Mouse (Mus musculus) E14TG2a.4 (cell line): Measurements from ENCODE around the gene Pkn2.

Source experiments
- H3K27me3 ChIP-seq: 2 replicates; pipeline ENCODE4 v1.6.1; 2014; ENCODE audit warnings: low read length, control low read depth; ENCODE audit not compliant: insufficient read depth
- H3K36me3 ChIP-seq: 2 replicates; pipeline ENCODE4 v1.6.1; 2014; ENCODE audit warnings: low read length, control low read depth; ENCODE audit not compliant: insufficient read depth
- H3K4me1 ChIP-seq: replicated peaks from 2 replicates; pipeline ENCODE4 v1.6.1; 2014; ENCODE audit warnings: low read depth, low read length, control low read depth
- H3K4me3 ChIP-seq: replicated peaks from 2 replicates; pipeline ENCODE4 v1.5.1; 2014; ENCODE audit warnings: mild to moderate bottlenecking, low read length
- H3K9me3 ChIP-seq: 2 replicates; pipeline ENCODE4 v1.6.1; 2014; ENCODE audit warnings: low read length, control low read depth
- CTCF ChIP-seq: conservative IDR thresholded peaks from 2 replicates; pipeline ENCODE4 v1.5.1; 2014; ENCODE audit warnings: low read length
- NANOG ChIP-seq: IDR thresholded peaks from 2 replicates; pipeline ENCODE4 v1.6.1; 2014; ENCODE audit warnings: borderline replicate concordance, low read length, mixed read lengths
- POU5F1 ChIP-seq: IDR thresholded peaks from 2 replicates; pipeline ENCODE4 v1.6.1; 2014; ENCODE audit warnings: low read length, borderline replicate concordance

Pkn2 gene

DNA sequence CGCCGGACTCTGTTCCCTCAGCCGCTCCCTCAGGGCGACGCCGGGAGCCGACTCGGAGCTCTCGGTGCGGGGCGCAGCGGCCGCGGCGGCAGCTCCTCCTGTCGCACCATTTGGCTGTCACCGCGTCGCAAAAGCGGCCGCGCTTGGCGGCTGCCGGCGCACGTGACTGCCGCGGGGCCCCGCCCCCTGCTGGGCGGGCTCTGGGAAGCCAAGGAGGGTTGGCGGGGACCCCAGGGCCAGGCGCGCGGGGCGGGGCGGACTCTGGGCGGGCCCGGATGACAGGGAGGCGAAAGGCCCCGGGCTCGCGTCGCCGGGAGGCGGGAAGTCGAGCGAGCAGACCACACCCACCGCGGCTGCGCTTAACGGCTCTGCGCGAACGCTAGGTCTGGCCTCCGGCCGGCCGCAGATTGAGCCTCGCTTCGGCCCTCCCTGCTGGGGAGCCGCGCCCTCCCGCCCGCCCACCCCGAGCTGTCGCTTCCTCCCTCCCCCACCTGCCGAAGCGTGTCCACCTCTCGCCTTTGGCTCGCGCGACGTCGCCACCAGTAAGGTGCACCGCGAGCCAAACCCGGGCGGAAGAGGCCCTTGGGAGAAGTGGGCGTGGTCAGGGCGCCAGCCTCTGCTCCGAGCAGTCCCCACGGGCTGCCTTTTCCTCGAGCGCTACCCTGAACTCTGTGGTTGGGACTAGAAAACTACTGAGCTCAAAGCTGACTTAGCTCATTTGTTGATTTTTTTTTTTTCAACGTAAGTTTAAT is at the start of gene Pkn2:
TSS of gene Pkn2 (minus strand) at position 133 of the 752 bp plus-strand sequence.
- TF ChIP-seq POU5F1: no peak
- no peak for TF ChIP-seq NANOG
- no peak for TF ChIP-seq CTCF
- Histone ChIP-seq H3K36me3 (0 out of 2 replicates have a peak, but pooled peaks cover 3% of the 10 kb centered on the region), H3K4me1 (peaks cover 36% of the 10 kb centered on the region), H3K4me3 (peak within 1 kb of the TSS; percentile 98), H3K27me3 (no peaks in the 10 kb centered on the region), H3K9me3 (no peaks in the 10 kb centered on the region)

DNA sequence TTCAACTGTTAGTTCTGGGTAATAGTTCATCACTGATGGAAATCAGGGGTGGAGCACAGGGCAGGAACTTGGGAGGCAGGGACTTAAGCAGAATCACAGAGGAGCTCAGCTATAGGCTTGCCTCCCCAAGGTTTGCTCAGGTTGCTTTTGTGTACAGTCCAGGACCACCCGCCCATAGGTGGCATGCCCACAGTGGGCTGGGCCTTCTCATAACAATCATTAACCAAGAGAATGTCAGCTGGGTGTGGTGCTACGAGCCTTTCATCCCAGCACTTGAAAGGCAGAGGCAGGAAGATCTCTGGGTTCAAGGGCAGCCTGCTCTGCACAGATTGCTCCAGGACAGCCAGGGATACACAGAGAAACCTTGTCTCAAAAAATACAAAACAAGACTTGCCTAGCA is 48.1 kb upstream of the Pkn2 start:
- Histone ChIP-seq H3K4me3 (no peak overlapping the region), H3K36me3 (no peaks in the 10 kb centered on the region), H3K27me3 (no peaks in the 10 kb centered on the region), H3K4me1 (peaks cover 12% of the 10 kb centered on the region; the same call in 1 of the 2 replicates), H3K9me3 (no peaks in the 10 kb centered on the region)
- TF ChIP-seq CTCF: no peak
- no peak for TF ChIP-seq NANOG
- TF ChIP-seq POU5F1: no peak

DNA sequence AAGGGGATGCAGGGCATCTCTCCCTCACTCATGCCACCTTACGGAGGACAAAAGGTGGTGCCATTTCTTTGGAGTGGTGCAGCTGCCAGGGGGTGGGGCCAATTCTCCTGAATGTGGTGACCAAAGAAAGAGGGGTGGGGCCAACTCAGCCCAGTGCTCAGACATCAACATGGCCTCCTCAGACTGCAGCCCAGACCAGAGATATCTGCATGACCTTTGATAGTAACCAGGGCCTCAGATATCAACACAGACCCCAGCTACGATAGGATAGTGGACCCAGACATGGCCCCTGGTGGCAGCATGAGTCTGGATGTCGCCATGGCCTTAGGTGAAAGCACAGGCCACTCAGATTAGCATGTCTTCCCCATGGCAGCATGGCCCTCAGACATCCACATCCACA is 45.5 kb upstream of the Pkn2 start:
- TF ChIP-seq NANOG (no peak), POU5F1 (no peak), CTCF (no peak)
- Histone ChIP-seq H3K36me3 (no peaks in the 10 kb centered on the region), H3K4me1 (peaks cover 15% of the 10 kb centered on the region; the same call in 1 of the 2 replicates), H3K4me3 (no peak overlapping the region), H3K9me3 (no peaks in the 10 kb centered on the region), H3K27me3 (no peaks in the 10 kb centered on the region)

DNA sequence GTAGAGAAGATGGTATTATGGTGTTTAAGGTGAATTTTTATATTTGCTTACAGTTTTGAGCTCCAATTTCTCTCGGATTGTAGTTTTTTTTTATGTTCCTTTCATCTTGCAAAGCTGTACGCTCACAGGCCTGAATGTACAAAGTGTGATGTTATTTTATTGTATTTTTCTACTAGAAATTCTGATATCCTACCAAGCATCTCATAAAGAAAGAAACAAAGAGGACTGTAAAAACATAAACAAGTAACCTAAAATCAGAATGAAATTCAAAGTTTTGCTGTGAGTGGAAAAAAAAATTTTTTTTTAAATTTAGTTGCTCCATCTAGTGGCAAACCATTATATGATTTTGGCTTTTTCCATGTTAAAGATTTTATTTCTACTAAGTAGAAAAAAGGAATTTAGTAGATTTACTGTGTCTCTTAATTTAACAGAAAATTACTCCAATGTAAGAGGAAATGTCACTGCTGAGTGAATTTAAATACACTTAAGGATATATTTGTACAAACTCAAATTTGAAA is 43.1 kb upstream of the Pkn2 start:
- Histone ChIP-seq H3K36me3 (no peaks in the 10 kb centered on the region), H3K4me3 (no peak overlapping the region), H3K4me1 (peaks cover 5% of the 10 kb centered on the region; the same call in 1 of the 2 replicates), H3K27me3 (0 out of 2 replicates have a peak, but pooled peaks cover 3% of the 10 kb centered on the region), H3K9me3 (no peaks in the 10 kb centered on the region)
- no peak for TF ChIP-seq NANOG
- TF ChIP-seq POU5F1: no peak
- TF ChIP-seq CTCF: no peak; the same call in 1 of the 2 replicates

DNA sequence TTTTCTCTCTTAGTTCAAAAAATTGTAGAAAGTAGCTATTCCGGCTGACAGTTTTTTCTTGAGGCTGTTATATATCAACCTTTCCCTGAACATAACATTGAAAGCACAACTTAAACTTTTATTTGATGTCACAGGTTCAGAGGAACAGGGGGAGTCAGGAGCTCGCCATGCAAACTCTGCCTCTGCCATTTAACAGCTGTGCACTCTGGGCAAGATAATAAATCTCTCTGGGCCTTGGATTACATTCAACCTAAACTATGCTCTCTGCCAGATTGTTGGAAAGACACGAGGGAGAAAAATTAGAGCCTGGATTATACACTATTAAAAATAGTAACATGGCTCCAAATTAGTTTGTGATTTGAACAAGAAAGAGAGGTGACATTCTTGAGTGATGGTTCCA is 37.3 kb upstream of the Pkn2 start:
- no peaks in the 10 kb centered on the region for H3K9me3 ChIP-seq
- TF ChIP-seq NANOG (no peak), CTCF (no peak), POU5F1 (no peak)
- H3K36me3 ChIP-seq: no peaks in the 10 kb centered on the region
- no peak overlapping the region for H3K4me3 ChIP-seq
- H3K27me3 ChIP-seq: 0 out of 2 replicates have a peak, but pooled peaks cover 3% of the 10 kb centered on the region
- no peaks in the 10 kb centered on the region for H3K4me1 ChIP-seq

DNA sequence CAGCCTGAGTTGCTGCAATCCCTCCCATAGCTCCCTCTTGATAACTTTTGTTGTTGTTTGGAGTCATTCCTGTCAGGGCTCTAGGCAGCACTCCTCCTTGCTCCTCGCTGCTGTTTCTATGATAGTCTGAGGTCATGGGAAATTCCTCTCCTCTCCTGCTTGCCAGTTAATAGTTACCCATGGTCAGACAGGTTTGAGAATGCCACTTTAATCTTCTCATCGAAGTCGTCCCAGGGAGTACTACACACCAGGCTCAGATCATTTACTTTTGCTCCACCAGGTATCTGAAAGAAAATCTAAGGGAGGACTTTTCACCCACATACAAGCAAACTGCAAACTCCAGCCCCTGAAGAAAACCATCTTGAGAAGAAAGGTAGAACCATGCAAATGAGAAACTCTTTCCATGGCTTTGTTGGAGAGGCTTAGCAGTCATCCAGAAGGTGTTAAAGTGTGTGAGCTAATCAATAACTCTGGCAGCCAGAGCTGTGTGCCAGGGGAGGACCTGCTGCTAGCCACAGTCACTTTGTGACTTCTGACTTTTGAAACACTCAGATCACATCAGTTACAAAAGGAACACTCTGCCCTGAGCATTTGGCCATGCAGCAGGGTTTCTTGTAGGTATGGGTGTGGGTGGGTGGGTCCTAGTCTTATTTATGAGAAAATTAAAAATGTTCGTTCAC is 36.1 kb upstream of the Pkn2 start:
- H3K27me3 ChIP-seq: 0 out of 2 replicates have a peak, but pooled peaks cover 3% of the 10 kb centered on the region
- no peak overlapping the region for H3K4me3 ChIP-seq
- no peaks in the 10 kb centered on the region for H3K9me3 ChIP-seq
- no peaks in the 10 kb centered on the region for H3K36me3 ChIP-seq
- no peak for TF ChIP-seq POU5F1
- TF ChIP-seq CTCF: no peak
- no peak for TF ChIP-seq NANOG
- H3K4me1 ChIP-seq: no peaks in the 10 kb centered on the region

DNA sequence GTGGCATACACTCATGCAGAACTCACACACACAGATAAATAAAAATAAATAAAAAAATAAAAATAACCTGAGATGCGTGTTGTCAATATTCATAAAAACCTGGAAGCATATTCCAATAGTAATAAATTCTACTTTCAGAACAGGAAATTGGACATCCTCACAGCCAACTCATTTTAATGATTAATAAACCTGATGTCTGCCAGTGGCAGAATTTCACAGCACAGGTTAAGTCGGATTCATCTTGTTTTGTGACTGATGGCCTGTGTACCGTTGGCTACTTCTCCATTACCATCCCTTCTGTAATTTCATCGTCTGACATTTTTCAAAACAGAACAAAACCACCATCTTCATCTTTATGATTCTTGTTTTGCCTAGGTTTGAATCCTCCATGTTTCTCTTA is 35.4 kb upstream of the Pkn2 start:
- H3K4me1 ChIP-seq: no peaks in the 10 kb centered on the region
- H3K27me3 ChIP-seq: 0 out of 2 replicates have a peak, but pooled peaks cover 3% of the 10 kb centered on the region
- no peak overlapping the region for H3K4me3 ChIP-seq
- no peaks in the 10 kb centered on the region for H3K36me3 ChIP-seq
- TF ChIP-seq NANOG (no peak), POU5F1 (no peak), CTCF (no peak)
- no peaks in the 10 kb centered on the region for H3K9me3 ChIP-seq

DNA sequence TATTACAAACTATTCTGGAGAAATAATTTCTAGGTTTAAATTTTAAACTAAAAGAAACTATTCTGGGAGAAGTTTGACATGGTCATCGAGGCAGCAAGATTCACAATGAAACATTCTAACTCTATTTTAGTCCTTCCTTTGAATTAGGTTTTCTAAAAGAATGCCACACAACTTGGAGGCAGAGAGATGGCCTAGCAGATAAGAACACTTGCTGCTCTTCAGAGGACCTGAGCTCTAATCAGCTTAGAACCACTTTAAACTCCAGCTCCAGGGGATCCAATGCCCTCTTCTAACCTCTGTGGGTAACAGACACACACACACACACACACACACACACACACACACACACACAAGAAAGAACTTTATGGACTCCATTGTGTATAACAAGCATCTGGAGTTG is 31.5 kb upstream of the Pkn2 start:
- no peak for TF ChIP-seq POU5F1
- no peak for TF ChIP-seq NANOG
- TF ChIP-seq CTCF: no peak

More for the DNA sequence above, 31.5 kb upstream of the Pkn2 start:
- H3K4me3 ChIP-seq: no peak overlapping the region
- H3K4me1 ChIP-seq: no peaks in the 10 kb centered on the region
- no peaks in the 10 kb centered on the region for H3K9me3 ChIP-seq
- no peaks in the 10 kb centered on the region for H3K36me3 ChIP-seq
- H3K27me3 ChIP-seq: no peaks in the 10 kb centered on the region
